Mouse (Mus musculus): ENCODE measurements around the gene Gpr45.

Gene Gpr45

GRCm38 (mm10) chr1:43046990-43047389 is 94.3 kb downstream of the Gpr45 start:
- no peak for DNase-seq (ENCODE audit: low spot score in 2 of 2)

- DNase-seq (ENCODE audit: low spot score in 2 of 2): no peak
These were observed 95.1 kb downstream of the Gpr45 start for GRCm38 (mm10) chr1:43047811-43048210.

GRCm38 (mm10) chr1:43051903-43052302 is 99.2 kb downstream of the Gpr45 start:
- no peak for DNase-seq (ENCODE audit: low spot score in 2 of 2)

GRCm38 (mm10) chr1:43065615-43066310 is 113.1 kb downstream of the Gpr45 start:
- peak in 1 of 2 experiments; percentile 74 for DNase-seq (ENCODE audit: low spot score in 2 of 2)

GRCm38 (mm10) chr1:43066573-43066972 is 113.9 kb downstream of the Gpr45 start:
- DNase-seq (ENCODE audit: low spot score in 2 of 2): no peak

GRCm38 (mm10) chr1:43067551-43067950 is 114.9 kb downstream of the Gpr45 start:
- no peak for DNase-seq (ENCODE audit: low spot score in 2 of 2)

GRCm38 (mm10) chr1:43070726-43071125 is 118.1 kb downstream of the Gpr45 start:
- DNase-seq (ENCODE audit: low spot score in 2 of 2): no peak

- DNase-seq (ENCODE audit: low spot score in 2 of 2): no peak
These were observed 119.4 kb downstream of the Gpr45 start for GRCm38 (mm10) chr1:43072028-43072427.

GRCm38 (mm10) chr1:43072561-43072960 is 119.9 kb downstream of the Gpr45 start:
- no peak for DNase-seq (ENCODE audit: low spot score in 2 of 2)

GRCm38 (mm10) chr1:43074791-43075190 is 122.1 kb downstream of the Gpr45 start:
- DNase-seq (ENCODE audit: low spot score in 2 of 2): no peak

GRCm38 (mm10) chr1:43078124-43078523 is 125.5 kb downstream of the Gpr45 start:
- DNase-seq (ENCODE audit: low spot score in 2 of 2): no peak

- no peak for DNase-seq (ENCODE audit: low spot score in 2 of 2)
These were observed 130.3 kb downstream of the Gpr45 start for GRCm38 (mm10) chr1:43082946-43083345.
